Mouse (Mus musculus): ENCODE data around the gene Dmrtc1c1. TPM values are rescaled to one million over a fixed set of nuclear protein-coding genes. Genes with fewer than 3 reads are reported as not detected.
"Not testable (repeated sequence)": the region's sequence is repeated elsewhere in the genome, so short reads cannot be mapped to it uniquely, and the experiment has no call there.

The Dmrtc1c1 gene
- polyA plus RNA-seq (2015; fragmentation: Nextera tagmentation; extraction: Ambion mirVana), result not detected in 2 replicates

GRCm38 (mm10) chrX:102802663-102803062 is at the start of gene Dmrtc1c1:
Gene Dmrtc1c1, plus strand, starts transcription at chrX:102802963.
- not testable (repeated sequence) for H3K36me3 ChIP-seq (ENCODE audit: insufficient read depth, low read length); H3K27me3 ChIP-seq (replicated peaks; ENCODE audit: insufficient read depth, low read length); H3K9me3 ChIP-seq (ENCODE audit: low read length); H3K4me3 ChIP-seq (ENCODE audit: low read depth, low read length); H3K9ac ChIP-seq (replicated peaks; ENCODE audit: low read depth); H3K4me1 ChIP-seq (ENCODE audit: insufficient read depth, low read depth, low read length); DNase-seq (ENCODE audit: low spot score); ATAC-seq; H3K27ac ChIP-seq (ENCODE audit: low read length); H3K4me2 ChIP-seq (replicated peaks; ENCODE audit: low read depth, low read length)
- WGBS, result no CpG with 5 or more reads among the region's 14 CpGs

GRCm38 (mm10) chrX:102765878-102766277 is 36.9 kb upstream of the Dmrtc1c1 start:
- Histone ChIP-seq H3K9me3 (ENCODE audit: low read length) (no peaks in the 10 kb centered on the region), H3K4me3 (ENCODE audit: low read depth, low read length) (no peak overlapping the region), H3K9ac (replicated peaks; ENCODE audit: low read depth) (no peak overlapping the region), H3K27me3 (replicated peaks; ENCODE audit: insufficient read depth, low read length) (no peaks in the 10 kb centered on the region), H3K4me1 (ENCODE audit: insufficient read depth, low read depth, low read length) (no peaks in the 10 kb centered on the region), H3K4me2 (replicated peaks; ENCODE audit: low read depth, low read length) (no peak overlapping the region), H3K36me3 (ENCODE audit: insufficient read depth, low read length) (no peaks in the 10 kb centered on the region), H3K27ac (ENCODE audit: low read length) (no peak overlapping the region)
- TF ChIP-seq CTCF (IDR thresholded peaks at IDR 0.05) (no peak), EP300 (IDR thresholded peaks at IDR 0.05) (no peak)
- DNase-seq (ENCODE audit: low spot score) (no peak), ATAC-seq (no peak)
- WGBS, result 20% methylated on average over 4 of the region's 4 CpGs

GRCm38 (mm10) chrX:102812311-102812710 is 9.5 kb downstream of the Dmrtc1c1 start:
- Histone ChIP-seq H3K4me3 (ENCODE audit: low read depth, low read length) (no peak overlapping the region), H3K9me3 (ENCODE audit: low read length) (no peaks in the 10 kb centered on the region), H3K9ac (replicated peaks; ENCODE audit: low read depth) (no peak overlapping the region), H3K27me3 (replicated peaks; ENCODE audit: insufficient read depth, low read length) (no peaks in the 10 kb centered on the region), H3K4me2 (replicated peaks; ENCODE audit: low read depth, low read length) (no peak overlapping the region), H3K36me3 (ENCODE audit: insufficient read depth, low read length) (no peaks in the 10 kb centered on the region), H3K27ac (ENCODE audit: low read length) (no peak overlapping the region), H3K4me1 (ENCODE audit: insufficient read depth, low read depth, low read length) (no peaks in the 10 kb centered on the region)
- WGBS, result 51% methylated on average over 4 of the region's 4 CpGs
- TF ChIP-seq EP300 (IDR thresholded peaks at IDR 0.05) (no peak), CTCF (IDR thresholded peaks at IDR 0.05) (no peak)
- ATAC-seq, result no peak
- no peak for DNase-seq (ENCODE audit: low spot score)

- H3K9ac ChIP-seq (replicated peaks; ENCODE audit: low read depth); H3K36me3 ChIP-seq (ENCODE audit: insufficient read depth, low read length); H3K4me2 ChIP-seq (replicated peaks; ENCODE audit: low read depth, low read length); ATAC-seq; H3K27ac ChIP-seq (ENCODE audit: low read length); DNase-seq (ENCODE audit: low spot score); H3K9me3 ChIP-seq (ENCODE audit: low read length); H3K27me3 ChIP-seq (replicated peaks; ENCODE audit: insufficient read depth, low read length); H3K4me1 ChIP-seq (ENCODE audit: insufficient read depth, low read depth, low read length); H3K4me3 ChIP-seq (ENCODE audit: low read depth, low read length): not testable (repeated sequence)
- WGBS, result 60% methylated on average over 1 of the region's 13 CpGs
These were observed 51.8 kb downstream of the Dmrtc1c1 start, which contains the start of gene Dmrtc1c2 for GRCm38 (mm10) chrX:102854516-102854915. Gene Dmrtc1c2, minus strand, starts transcription at chrX:102854616.

Other genes with a start within 250 kb of the Dmrtc1c1 start
- gene Phka1, start 158.7 kb upstream of the Dmrtc1c1 start, polyA plus RNA-seq (2015; fragmentation: Nextera tagmentation; extraction: Ambion mirVana), result 4.5 and 5.6 TPM in 2 replicates
- gene Gm3880, start 116.0 kb upstream of the Dmrtc1c1 start, polyA plus RNA-seq (2015; fragmentation: Nextera tagmentation; extraction: Ambion mirVana), result not detected in 2 replicates
- gene Gm9112, start 95.3 kb upstream of the Dmrtc1c1 start, polyA plus RNA-seq (2015; fragmentation: Nextera tagmentation; extraction: Ambion mirVana), result not detected in 2 replicates
- not detected in 2 replicates for gene Dmrtc1b, start 95.1 kb upstream of the Dmrtc1c1 start, polyA plus RNA-seq (2015; fragmentation: Nextera tagmentation; extraction: Ambion mirVana)
- not detected in 2 replicates for gene Dmrtc1c2, start 51.7 kb downstream of the Dmrtc1c1 start, polyA plus RNA-seq (2015; fragmentation: Nextera tagmentation; extraction: Ambion mirVana)
- gene 1700031F05Rik, start 65.0 kb downstream of the Dmrtc1c1 start, polyA plus RNA-seq (2015; fragmentation: Nextera tagmentation; extraction: Ambion mirVana), result not detected in 2 replicates
- gene Dmrtc1a, start 105.7 kb downstream of the Dmrtc1c1 start, polyA plus RNA-seq (2015; fragmentation: Nextera tagmentation; extraction: Ambion mirVana), result 0.33 and 0.38 TPM in 2 replicates
- gene 1700011M02Rik, start 105.9 kb downstream of the Dmrtc1c1 start, polyA plus RNA-seq (2015; fragmentation: Nextera tagmentation; extraction: Ambion mirVana), result not detected in 2 replicates
- not detected in 2 replicates for gene 1700018G05Rik, start 125.4 kb downstream of the Dmrtc1c1 start, polyA plus RNA-seq (2015; fragmentation: Nextera tagmentation; extraction: Ambion mirVana)